Mouse (Mus musculus) brain, embryonic 14.5 days (tissue): ENCODE measurements around the gene Gng7.
A peak's percentile ranks its signal among the peaks of the same experiment; 100 is the strongest.

Experiments used
- CTCF ChIP-seq: fragments of 200-500 bp; IDR thresholded peaks from 2 replicates; pipeline ENCODE4 v1.5.1; 2012; ENCODE audit warnings: inconsistent platforms, mild to moderate bottlenecking, moderate library complexity, borderline replicate concordance; ENCODE audit not compliant: insufficient read depth, insufficient read length; ENCODE audit errors: extremely low read depth
- POLR2A ChIP-seq: fragments of 200-500 bp; IDR thresholded peaks from 2 replicates; pipeline ENCODE4 v1.6.1; 2012; ENCODE audit warnings: mild to moderate bottlenecking, inconsistent platforms, borderline replicate concordance; ENCODE audit not compliant: poor library complexity, insufficient read depth, insufficient read length, severe bottlenecking; ENCODE audit errors: extremely low read depth

- TF ChIP-seq POLR2A (peak; percentile 92; the same call in 1 of the 2 replicates), CTCF (no peak)
Observed at GRCm38 (mm10) chr10:80929299-80930226, 85.2 kb downstream of the Gng7 start, which contains the start of gene Gadd45b.
